Mouse (Mus musculus): ENCODE results near the gene H2afj.

H2afj gene

GRCm38 (mm10) chr6:136805409-136805775, 2.7 kb upstream of the H2afj start:
- no peak for DNase-seq (ENCODE audit: low read depth, low spot score)

GRCm38 (mm10) chr6:136806819-136807218, 1.2 kb upstream of the H2afj start:
- DNase-seq (ENCODE audit: low read depth, low spot score), result peak; percentile 34

GRCm38 (mm10) chr6:136807395-136808013, 540 bp upstream of the H2afj start:
- DNase-seq (ENCODE audit: low read depth, low spot score), result no peak

GRCm38 (mm10) chr6:136808631-136809046, 595 bp downstream of the H2afj start:
- DNase-seq (ENCODE audit: low read depth, low spot score), result peak; percentile 51

GRCm38 (mm10) chr6:136809077-136809476, 1.0 kb downstream of the H2afj start:
- peak; percentile 35 for DNase-seq (ENCODE audit: low read depth, low spot score)

GRCm38 (mm10) chr6:136809673-136810072, 1.6 kb downstream of the H2afj start:
- no peak for DNase-seq (ENCODE audit: low read depth, low spot score)

GRCm38 (mm10) chr6:136811196-136811595, 3.2 kb downstream of the H2afj start:
- no peak for DNase-seq (ENCODE audit: low read depth, low spot score)

GRCm38 (mm10) chr6:136813117-136813516, 5.1 kb downstream of the H2afj start:
- DNase-seq (ENCODE audit: low read depth, low spot score), result peak; percentile 53

- no peak for DNase-seq (ENCODE audit: low read depth, low spot score)
Measured at GRCm38 (mm10) chr6:136815381-136815780, 7.3 kb downstream of the H2afj start.

- DNase-seq (ENCODE audit: low read depth, low spot score), result no peak
Measured at GRCm38 (mm10) chr6:136816826-136817225, 8.8 kb downstream of the H2afj start.

- DNase-seq (ENCODE audit: low read depth, low spot score), result no peak
Measured at GRCm38 (mm10) chr6:136817549-136817948, 9.5 kb downstream of the H2afj start.

GRCm38 (mm10) chr6:136820381-136820780, 12.3 kb downstream of the H2afj start:
- DNase-seq (ENCODE audit: low read depth, low spot score), result no peak

- no peak for DNase-seq (ENCODE audit: low read depth, low spot score)
Measured at GRCm38 (mm10) chr6:136821086-136821485, 13.0 kb downstream of the H2afj start.

GRCm38 (mm10) chr6:136824987-136825386, 16.9 kb downstream of the H2afj start:
- no peak for DNase-seq (ENCODE audit: low read depth, low spot score)

- DNase-seq (ENCODE audit: low read depth, low spot score), result no peak
Measured at GRCm38 (mm10) chr6:136827116-136827515, 19.1 kb downstream of the H2afj start.

- peak; percentile 88 for DNase-seq (ENCODE audit: low read depth, low spot score)
Measured at GRCm38 (mm10) chr6:136827516-136827880, 19.5 kb downstream of the H2afj start, which contains the start of gene BC049715. Gene BC049715, plus strand, starts transcription at chr6:136827626.

- peak; percentile 98 for DNase-seq (ENCODE audit: low read depth, low spot score)
Measured at GRCm38 (mm10) chr6:136827881-136828561, 20.0 kb downstream of the H2afj start, which contains the start of gene Wbp11. Gene Wbp11, minus strand, starts transcription at chr6:136828233.

- DNase-seq (ENCODE audit: low read depth, low spot score), result no peak
Measured at GRCm38 (mm10) chr6:136828681-136829080, 20.6 kb downstream of the H2afj start.

- no peak for DNase-seq (ENCODE audit: low read depth, low spot score)
Measured at GRCm38 (mm10) chr6:136831712-136832111, 23.7 kb downstream of the H2afj start.

- DNase-seq (ENCODE audit: low read depth, low spot score), result no peak
Measured at GRCm38 (mm10) chr6:136835352-136835751, 27.3 kb downstream of the H2afj start, which contains the start of gene Smco3. Gene Smco3, minus strand, starts transcription at chr6:136835452.

- DNase-seq (ENCODE audit: low read depth, low spot score), result no peak
Measured at GRCm38 (mm10) chr6:136837323-136837722, 29.3 kb downstream of the H2afj start.

GRCm38 (mm10) chr6:136844903-136845302, 36.9 kb downstream of the H2afj start:
- no peak for DNase-seq (ENCODE audit: low read depth, low spot score)

Measured in ZHBTc4 (cell line).